Mouse (Mus musculus): ENCODE data around the gene Mvb12b.

- no peak for TF ChIP-seq CTCF (IDR thresholded peaks at IDR 0.05; ENCODE audit: low read depth, low read length)
- no peak for TF ChIP-seq POLR2A (IDR thresholded peaks at IDR 0.05; ENCODE audit: extremely low read depth, insufficient read depth, low read length)
Observed at GRCm38 (mm10) chr2:33750611-33751010, 137.1 kb downstream of the Mvb12b start.
